Mouse (Mus musculus) gastrocnemius, postnatal 14 days (tissue): ENCODE measurements around the gene 2310022A10Rik. TPM values are rescaled to one million over a fixed set of nuclear protein-coding genes. Genes with fewer than 3 reads are reported as not detected.

Experiments used
- DNase-seq: peaks from one replicate; pipeline ENCODE4 v3.0.0; 2021; ENCODE audit warnings: mixed read lengths
- intact Hi-C: fragments of 180-260 bp; cut with DNase I; formaldehyde crosslinking; loops from one replicate; pipeline ENCODE4 v1.15.1; 2025; ENCODE audit warnings: low total_unique reads
- total RNA-seq, 2 experiments: library from RNA; stranded (reverse); gene quantifications; 2 replicates each; pipeline ENCODE4 v1.2.3; 2021

2310022A10Rik gene
- total RNA-seq, 2 experiments from 2014 or later: 103 to 114 TPM

GRCm38 (mm10) chr7:27580380-27581174 lies 27.5 kb downstream of the 2310022A10Rik start:
- DNase-seq: no peak
- intact Hi-C loops: no loop called here

GRCm38 (mm10) chr7:27586861-27587260 lies 33.8 kb downstream of the 2310022A10Rik start:
- intact Hi-C loops: no loop called here
- no peak for DNase-seq

GRCm38 (mm10) chr7:27587741-27588140 lies 34.7 kb downstream of the 2310022A10Rik start:
- intact Hi-C loops: no loop called here
- no peak for DNase-seq

GRCm38 (mm10) chr7:27590088-27590487 lies 37.1 kb downstream of the 2310022A10Rik start:
- DNase-seq: no peak
- intact Hi-C loops: no loop called here

- intact Hi-C loops: no loop called here
- DNase-seq: no peak
Observed at GRCm38 (mm10) chr7:27590566-27591213, 37.7 kb downstream of the 2310022A10Rik start.

- peak; percentile 90 for DNase-seq
- intact Hi-C loops: no loop called here
Observed at GRCm38 (mm10) chr7:27591266-27592216, 38.5 kb downstream of the 2310022A10Rik start, which contains the start of gene Akt2. Gene Akt2 (plus strand): TSS chr7:27591552.

GRCm38 (mm10) chr7:27592217-27592929 lies 39.3 kb downstream of the 2310022A10Rik start:
- DNase-seq: no peak
- intact Hi-C loops: no loop called here

GRCm38 (mm10) chr7:27592934-27593645 lies 40.1 kb downstream of the 2310022A10Rik start:
- DNase-seq: no peak
- intact Hi-C loops: no loop called here

- intact Hi-C loops: no loop called here
- peak; percentile 77 for DNase-seq
Observed at GRCm38 (mm10) chr7:27596586-27597503, 43.8 kb downstream of the 2310022A10Rik start.

- intact Hi-C loops: no loop called here
- no peak for DNase-seq
Observed at GRCm38 (mm10) chr7:27598053-27598452, 45.0 kb downstream of the 2310022A10Rik start.

GRCm38 (mm10) chr7:27601628-27602027 lies 48.6 kb downstream of the 2310022A10Rik start:
- DNase-seq: no peak
- intact Hi-C loops: no loop called here

GRCm38 (mm10) chr7:27602161-27602560 lies 49.1 kb downstream of the 2310022A10Rik start:
- DNase-seq: no peak
- intact Hi-C loops: no loop called here

GRCm38 (mm10) chr7:27602835-27603234 lies 49.8 kb downstream of the 2310022A10Rik start:
- intact Hi-C loops: no loop called here
- DNase-seq: no peak

- no peak for DNase-seq
- intact Hi-C loops: no loop called here
Observed at GRCm38 (mm10) chr7:27604661-27605348, 51.8 kb downstream of the 2310022A10Rik start.

GRCm38 (mm10) chr7:27605499-27606285 lies 52.7 kb downstream of the 2310022A10Rik start:
- intact Hi-C loops: no loop called here

More at GRCm38 (mm10) chr7:27605499-27606285, 52.7 kb downstream of the 2310022A10Rik start:
- peak; percentile 76 for DNase-seq
